Mouse (Mus musculus) testis, adult 2 months (tissue): ENCODE data around the gene Mknk2. TPM values are rescaled to one million over a fixed set of nuclear protein-coding genes. Genes with fewer than 3 reads are reported as not detected.

ENCODE experiments used
- H3K27ac ChIP-seq: fragments of 200-500 bp; 2 replicates; pipeline ENCODE4 v1.5.1; 2012; ENCODE audit warnings: low read depth, low read length; ENCODE audit not compliant: control insufficient read depth, insufficient read depth
- H3K27me3 ChIP-seq: fragments of 200-500 bp; 2 replicates; pipeline ENCODE4 v1.6.1; 2012; ENCODE audit warnings: mild to moderate bottlenecking, low read length, moderate library complexity; ENCODE audit not compliant: control insufficient read depth, insufficient read depth
- H3K36me3 ChIP-seq: fragments of 200-500 bp; 2 replicates; pipeline ENCODE4 v1.6.1; 2012; ENCODE audit warnings: mild to moderate bottlenecking, low read length; ENCODE audit not compliant: control insufficient read depth, insufficient read depth
- H3K4me1 ChIP-seq: fragments of 200-500 bp; 2 replicates; pipeline ENCODE4 v1.6.1; 2012; ENCODE audit warnings: low read length; ENCODE audit not compliant: control insufficient read depth, insufficient read depth
- H3K4me3 ChIP-seq: fragments of 200-500 bp; 2 replicates; pipeline ENCODE4 v1.5.1; 2012; ENCODE audit warnings: low read depth, mild to moderate bottlenecking, low read length, moderate library complexity, mixed read lengths; ENCODE audit not compliant: control insufficient read depth
- CTCF ChIP-seq: fragments of 200-500 bp; IDR thresholded peaks from 2 replicates; pipeline ENCODE4 v1.5.1; 2012; ENCODE audit warnings: low read depth, mild to moderate bottlenecking, inconsistent platforms, low read length, moderate library complexity; ENCODE audit not compliant: control insufficient read depth, insufficient read depth, insufficient replicate concordance
- POLR2A ChIP-seq: fragments of 200-500 bp; IDR thresholded peaks from 2 replicates; pipeline ENCODE4 v1.6.1; 2012; ENCODE audit warnings: low read depth, mild to moderate bottlenecking, inconsistent platforms, low read length, moderate library complexity; ENCODE audit not compliant: control insufficient read depth
- polyA plus RNA-seq: library from polyadenylated mRNA; depleted of rRNA; stranded (reverse); fragments of >200 nt; gene quantifications from 2 replicates; pipeline ENCODE4 v1.2.3, GENCODE M21; 2012

Gene Mknk2
- polyA plus RNA-seq, 1 experiment, result 53.5 TPM

- peaks cover 34% of the 10 kb centered on the region for H3K4me1 ChIP-seq
- no peak overlapping the region for H3K27ac ChIP-seq
- TF ChIP-seq CTCF (no peak), POLR2A (no peak)
- H3K36me3 ChIP-seq, result no peaks in the 10 kb centered on the region; the same call in none of the 2 replicates
- no peak overlapping the region for H3K4me3 ChIP-seq
- no peaks in the 10 kb centered on the region for H3K27me3 ChIP-seq
Measured at GRCm38 (mm10) chr10:80674161-80674711, 3.7 kb downstream of the Mknk2 start.

GRCm38 (mm10) chr10:80673690-80674089, 4.2 kb downstream of the Mknk2 start:
- H3K4me1 ChIP-seq, result peaks cover 31% of the 10 kb centered on the region
- H3K4me3 ChIP-seq, result no peak overlapping the region
- H3K36me3 ChIP-seq, result no peaks in the 10 kb centered on the region; the same call in none of the 2 replicates
- H3K27me3 ChIP-seq, result no peaks in the 10 kb centered on the region
- no peak overlapping the region for H3K27ac ChIP-seq
- TF ChIP-seq CTCF (no peak), POLR2A (no peak)

GRCm38 (mm10) chr10:80671936-80672690, 5.8 kb downstream of the Mknk2 start:
- no peak for TF ChIP-seq CTCF
- TF ChIP-seq POLR2A, result no peak
- Histone ChIP-seq H3K27me3 (no peaks in the 10 kb centered on the region), H3K4me1 (peaks cover 19% of the 10 kb centered on the region), H3K36me3 (no peaks in the 10 kb centered on the region; the same call in none of the 2 replicates), H3K4me3 (no peak overlapping the region), H3K27ac (no peak overlapping the region)

GRCm38 (mm10) chr10:80671251-80671650, 6.7 kb downstream of the Mknk2 start:
- no peaks in the 10 kb centered on the region for H3K27me3 ChIP-seq
- no peaks in the 10 kb centered on the region; the same call in none of the 2 replicates for H3K36me3 ChIP-seq
- no peak for TF ChIP-seq CTCF
- no peak for TF ChIP-seq POLR2A
- H3K27ac ChIP-seq, result no peak overlapping the region
- no peak overlapping the region for H3K4me3 ChIP-seq
- H3K4me1 ChIP-seq, result peaks cover 14% of the 10 kb centered on the region

GRCm38 (mm10) chr10:80670531-80670930, 7.4 kb downstream of the Mknk2 start:
- TF ChIP-seq POLR2A (no peak), CTCF (no peak)
- no peaks in the 10 kb centered on the region for H3K27me3 ChIP-seq
- no peaks in the 10 kb centered on the region; the same call in none of the 2 replicates for H3K36me3 ChIP-seq
- H3K4me1 ChIP-seq, result peaks cover 15% of the 10 kb centered on the region
- no peak overlapping the region for H3K27ac ChIP-seq
- H3K4me3 ChIP-seq, result no peak overlapping the region

- H3K4me3 ChIP-seq, result no peak overlapping the region
- H3K4me1 ChIP-seq, result peaks cover 13% of the 10 kb centered on the region
- TF ChIP-seq CTCF (no peak), POLR2A (no peak)
- no peaks in the 10 kb centered on the region; the same call in none of the 2 replicates for H3K36me3 ChIP-seq
- no peaks in the 10 kb centered on the region for H3K27me3 ChIP-seq
- H3K27ac ChIP-seq, result no peak overlapping the region
Measured at GRCm38 (mm10) chr10:80669737-80670485, 8.0 kb downstream of the Mknk2 start.

- H3K27me3 ChIP-seq, result no peaks in the 10 kb centered on the region
- peaks cover 14% of the 10 kb centered on the region for H3K4me1 ChIP-seq
- no peak overlapping the region for H3K4me3 ChIP-seq
- no peaks in the 10 kb centered on the region; the same call in 1 of the 2 replicates for H3K36me3 ChIP-seq
- TF ChIP-seq CTCF, result no peak
- TF ChIP-seq POLR2A, result no peak
- H3K27ac ChIP-seq, result no peak overlapping the region
Measured at GRCm38 (mm10) chr10:80669018-80669417, 8.9 kb downstream of the Mknk2 start.
